Mouse (Mus musculus): ENCODE results near the gene Ttyh2.

The Ttyh2 gene

GRCm38 (mm10) chr11:114764820-114765818 is 89.9 kb downstream of the Ttyh2 start, which contains the start of gene Kif19a:
Kif19a (plus strand) TSS chr11:114765388.
- DNase-seq (ENCODE audit: low spot score in 2 of 2): no peak

GRCm38 (mm10) chr11:114769911-114770310 is 94.7 kb downstream of the Ttyh2 start:
- no peak for DNase-seq (ENCODE audit: low spot score in 2 of 2)
